ENCODE assay signal across 21 mouse cellular contexts in genomic region chr7:70328206-70329036, GRCm38 (mm10). TPM values are rescaled to one million over a fixed set of nuclear protein-coding genes. Genes with fewer than 3 reads are reported as not detected.
DNase-seq lines count a peak whose midpoint lies in the region; ATAC-seq and TF ChIP-seq lines count a peak whose summit lies in the region.
"Had no signal": no experiment of that assay in that cellular context is flagged by ENCODE, and none has a peak within 500 bp of the region (broad histone marks: within the 10 kb centered on the region; RNA-seq: fewer than 3 reads in every experiment).

No protein-coding gene starts in this region.

- 10% methylated on average over 10 of the region's 10 CpGs for WGBS in forebrain, postnatal 0 days
- 11% methylated on average over 10 of the region's 10 CpGs for WGBS in midbrain, embryonic 16.5 days
- 5% methylated on average over 10 of the region's 10 CpGs for WGBS in heart, embryonic 10.5 days

- no peak overlapping the region for H3K4me3 ChIP-seq in forebrain, postnatal 0 days (ENCODE audit: low read depth, low read length)
- H3K4me3 ChIP-seq in midbrain, embryonic 16.5 days (ENCODE audit: low read depth, low read length): no peak overlapping the region
- no peak overlapping the region for H3K4me3 ChIP-seq in heart, embryonic 10.5 days
- H3K4me3 ChIP-seq: heart, embryonic 12.5 days; intestine, embryonic 15.5 days; neural tube, embryonic 12.5 days had no signal

- peak; percentile 42 for DNase-seq in embryo, embryonic 10 days (ENCODE audit: low spot score)
- DNase-seq in embryo, embryonic 11 days: no peak
- DNase-seq in embryo, embryonic 10.5 days (ENCODE audit: low spot score): peak; percentile 53
- peak; percentile 66 for DNase-seq in forebrain, postnatal 0 days
- DNase-seq in cerebellum, postnatal 36 days: no peak
- no peak for DNase-seq in heart, embryonic 10.5 days (ENCODE audit: low spot score)
- DNase-seq in spleen, postnatal 36 days (ENCODE audit: low spot score in 2 of 2): no peak
- DNase-seq: cerebellum, adult 11 months; cerebellum, postnatal 25 days; gastrocnemius, postnatal 14 days; heart, postnatal 36 days; liver; liver, postnatal 0 days; lung, postnatal 36 days; thymus, postnatal 14 days had no signal

- peaks cover 88% of the 10 kb centered on the region for H3K27me3 ChIP-seq in forebrain, postnatal 0 days (ENCODE audit: insufficient read depth, low read length)
- H3K27me3 ChIP-seq in midbrain, embryonic 16.5 days (ENCODE audit: control insufficient read depth, insufficient read depth, low read depth, low read length): peaks cover 52% of the 10 kb centered on the region
- H3K27me3 ChIP-seq in heart, embryonic 10.5 days (ENCODE audit: insufficient read depth, poor library complexity, severe bottlenecking): peaks cover 99% of the 10 kb centered on the region

- ATAC-seq in forebrain, postnatal 0 days: no peak
- no peak for ATAC-seq in midbrain, embryonic 16.5 days
- ATAC-seq: CD4-positive, CD25-positive, alpha-beta regulatory T cell, adult 4 months; intestine, embryonic 15.5 days; liver, postnatal 0 days had no signal

- no peaks in the 10 kb centered on the region for H3K9me3 ChIP-seq in forebrain, postnatal 0 days (ENCODE audit: low read length)
- no peaks in the 10 kb centered on the region for H3K9me3 ChIP-seq in midbrain, embryonic 16.5 days (replicated peaks; ENCODE audit: control insufficient read depth, low read length, poor library complexity, severe bottlenecking)
- H3K9me3 ChIP-seq in heart, embryonic 10.5 days: no peaks in the 10 kb centered on the region
- H3K9me3 ChIP-seq: heart, embryonic 12.5 days; intestine, embryonic 15.5 days; neural tube, embryonic 12.5 days had no signal

- no peak overlapping the region for H3K4me2 ChIP-seq in forebrain, postnatal 0 days (ENCODE audit: low read depth)
- H3K4me2 ChIP-seq in midbrain, embryonic 16.5 days (ENCODE audit: low read length): no peak overlapping the region
- H3K4me2 ChIP-seq: heart, embryonic 12.5 days; intestine, embryonic 15.5 days; neural tube, embryonic 12.5 days had no signal

- no peaks in the 10 kb centered on the region for H3K4me1 ChIP-seq in forebrain, postnatal 0 days (ENCODE audit: insufficient read depth)
- H3K4me1 ChIP-seq in midbrain, embryonic 16.5 days (ENCODE audit: control insufficient read depth, insufficient read depth, low read length): no peaks in the 10 kb centered on the region; the same call in none of the 2 replicates
- peaks cover 33% of the 10 kb centered on the region for H3K4me1 ChIP-seq in heart, embryonic 10.5 days

- no peak overlapping the region for H3K9ac ChIP-seq in forebrain, postnatal 0 days
- no peak overlapping the region for H3K9ac ChIP-seq in midbrain, embryonic 16.5 days (ENCODE audit: low read depth, low read length)
- H3K9ac ChIP-seq: heart, embryonic 12.5 days; intestine, embryonic 15.5 days; liver, postnatal 0 days; neural tube, embryonic 12.5 days had no signal

- H3K36me3 ChIP-seq in forebrain, postnatal 0 days (ENCODE audit: insufficient read depth): no peaks in the 10 kb centered on the region
- no peaks in the 10 kb centered on the region for H3K36me3 ChIP-seq in midbrain, embryonic 16.5 days (ENCODE audit: control insufficient read depth, insufficient read depth, low read length)
- no peaks in the 10 kb centered on the region for H3K36me3 ChIP-seq in heart, embryonic 10.5 days
- H3K36me3 ChIP-seq: G1E; heart, embryonic 12.5 days; intestine, embryonic 15.5 days; neural tube, embryonic 12.5 days had no signal

- no peak overlapping the region for H3K27ac ChIP-seq in forebrain, postnatal 0 days (ENCODE audit: low read depth, low read length)
- H3K27ac ChIP-seq in midbrain, embryonic 16.5 days (ENCODE audit: low read length): peak overlapping the region; percentile 78; the same call in 1 of the 2 replicates
- no peak overlapping the region for H3K27ac ChIP-seq in heart, embryonic 10.5 days
- H3K27ac ChIP-seq: intestine, embryonic 15.5 days; neural tube, embryonic 12.5 days had no signal

- TF ChIP-seq CTCF in forebrain, postnatal 0 days (IDR thresholded peaks at IDR 0.05; ENCODE audit: low read depth): no peak

RNA-seq across cellular contexts. Expression of gene Nr2f2, which starts 38.1 kb away (rescaled TPM):
- 23.7 and 49.9 TPM in 2 replicates for total RNA-seq in forebrain, postnatal 0 days (2014; rRNA removed)
- 46.4 and 92.8 TPM in 2 replicates for polyA plus RNA-seq in forebrain, postnatal 0 days (2015; fragmentation: Nextera tagmentation; extraction: Ambion mirVana)
- 78.0 and 102 TPM in 2 replicates for polyA plus RNA-seq in midbrain, embryonic 16.5 days (2015; fragmentation: Nextera tagmentation; extraction: Ambion mirVana)
- 16.2 and 48.0 TPM in 2 replicates for polyA plus RNA-seq in heart, embryonic 10.5 days (2016; fragmentation: Nextera tagmentation; extraction: Ambion mirVana)
- polyA plus RNA-seq: CD4-positive, CD25-positive, alpha-beta regulatory T cell, adult 4 months; G1E had no signal

Comparison
In these comparisons a context has a peak if more than half of its experiments do, and no peak if none do; other contexts are left out.
1. DNase-seq: peak in embryo, embryonic 10 days (single experiment), embryo, embryonic 10.5 days (single experiment) and forebrain, postnatal 0 days (single experiment); none in embryo, embryonic 11 days (single experiment), cerebellum, postnatal 36 days (0 of 2), heart, embryonic 10.5 days (single experiment) and spleen, postnatal 36 days (0 of 2).